Mouse (Mus musculus) CH12.LX (cell line): ENCODE measurements around the gene Cfap300.

ENCODE experiments used
- MYC ChIP-seq: IDR thresholded peaks from 2 replicates; pipeline ENCODE4 v1.6.1; 2011; ENCODE audit warnings: low read depth, mild to moderate bottlenecking, improper control_type of control experiment, low read length
- POLR2A ChIP-seq: IDR thresholded peaks from 2 replicates; pipeline ENCODE4 v1.6.1; 2011; ENCODE audit warnings: low read depth, mild to moderate bottlenecking, improper control_type of control experiment, low read length
- ZKSCAN1 ChIP-seq: IDR thresholded peaks from 2 replicates; pipeline ENCODE4 v1.6.1; 2012; ENCODE audit warnings: low read depth, inconsistent platforms, low read length, improper control_type of control experiment, borderline replicate concordance

DNA sequence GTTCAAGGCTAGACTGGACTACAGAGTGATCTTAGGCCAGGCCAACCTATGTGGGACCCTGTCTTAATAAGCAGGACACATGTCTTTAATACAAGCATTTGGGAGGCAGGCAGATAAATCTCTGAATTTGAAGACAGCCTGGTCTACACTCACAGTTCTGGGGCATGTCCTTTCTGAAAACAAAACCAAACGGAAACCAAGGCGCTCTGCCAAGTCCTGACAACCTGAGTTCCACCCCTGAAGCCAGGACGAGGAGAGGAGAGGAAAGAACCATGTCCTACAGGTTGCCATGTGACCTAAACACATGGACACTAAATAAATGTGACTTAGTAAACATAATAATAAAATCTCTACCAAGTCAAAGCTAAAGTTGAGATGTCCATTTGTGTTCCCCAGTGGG is 50.0 kb downstream of the Cfap300 start:
- TF ChIP-seq ZKSCAN1 = no peak
- no peak for TF ChIP-seq POLR2A
- TF ChIP-seq MYC = no peak
